Mouse (Mus musculus) urinary bladder, adult 18-20 months (tissue): Measurements from ENCODE around the gene Gpd2.

Experiments used
- DNase-seq, 2 experiments: peaks; one replicate each; pipeline ENCODE4 v3.0.0; 2022; ENCODE audit warnings: low spot score in 2 of 2, mixed read lengths in 2 of 2

The Gpd2 gene

GRCm38 (mm10) chr2:57250113-57250512, 12.7 kb downstream of the Gpd2 start:
- DNase-seq, result no peak

GRCm38 (mm10) chr2:57251636-57252317, 14.3 kb downstream of the Gpd2 start:
- peak in 1 of 2 experiments; percentile 34 for DNase-seq

GRCm38 (mm10) chr2:57252542-57253301, 15.3 kb downstream of the Gpd2 start:
- no peak for DNase-seq

- no peak for DNase-seq
Measured at GRCm38 (mm10) chr2:57254267-57254666, 16.8 kb downstream of the Gpd2 start.

GRCm38 (mm10) chr2:57255153-57255670, 17.8 kb downstream of the Gpd2 start:
- DNase-seq, result no peak

GRCm38 (mm10) chr2:57255836-57256235, 18.4 kb downstream of the Gpd2 start:
- DNase-seq, result no peak

GRCm38 (mm10) chr2:57256459-57256858, 19.0 kb downstream of the Gpd2 start:
- DNase-seq, result no peak

GRCm38 (mm10) chr2:57261286-57262077, 24.0 kb downstream of the Gpd2 start:
- DNase-seq, result no peak

GRCm38 (mm10) chr2:57263431-57263830, 26.0 kb downstream of the Gpd2 start:
- no peak for DNase-seq

GRCm38 (mm10) chr2:57264912-57265311, 27.5 kb downstream of the Gpd2 start:
- no peak for DNase-seq

- no peak for DNase-seq
Measured at GRCm38 (mm10) chr2:57266679-57267393, 29.4 kb downstream of the Gpd2 start.

- DNase-seq, result no peak
Measured at GRCm38 (mm10) chr2:57267394-57267716, 29.9 kb downstream of the Gpd2 start.

GRCm38 (mm10) chr2:57267896-57268295, 30.5 kb downstream of the Gpd2 start:
- DNase-seq, result no peak

- no peak for DNase-seq
Measured at GRCm38 (mm10) chr2:57268839-57269238, 31.4 kb downstream of the Gpd2 start.

GRCm38 (mm10) chr2:57269690-57270435, 32.4 kb downstream of the Gpd2 start:
- DNase-seq, result no peak

- DNase-seq, result no peak
Measured at GRCm38 (mm10) chr2:57280190-57280723, 42.8 kb downstream of the Gpd2 start.

- DNase-seq, result no peak
Measured at GRCm38 (mm10) chr2:57283791-57284190, 46.4 kb downstream of the Gpd2 start.

GRCm38 (mm10) chr2:57285197-57285596, 47.8 kb downstream of the Gpd2 start:
- no peak for DNase-seq

- DNase-seq, result no peak
Measured at GRCm38 (mm10) chr2:57287986-57288385, 50.6 kb downstream of the Gpd2 start.

- DNase-seq, result no peak
Measured at GRCm38 (mm10) chr2:57293571-57293970, 56.1 kb downstream of the Gpd2 start.

- no peak for DNase-seq
Measured at GRCm38 (mm10) chr2:57296069-57296468, 58.6 kb downstream of the Gpd2 start.
